Mouse (Mus musculus): ENCODE results near the gene Vps37b.

Gene Vps37b

DNA sequence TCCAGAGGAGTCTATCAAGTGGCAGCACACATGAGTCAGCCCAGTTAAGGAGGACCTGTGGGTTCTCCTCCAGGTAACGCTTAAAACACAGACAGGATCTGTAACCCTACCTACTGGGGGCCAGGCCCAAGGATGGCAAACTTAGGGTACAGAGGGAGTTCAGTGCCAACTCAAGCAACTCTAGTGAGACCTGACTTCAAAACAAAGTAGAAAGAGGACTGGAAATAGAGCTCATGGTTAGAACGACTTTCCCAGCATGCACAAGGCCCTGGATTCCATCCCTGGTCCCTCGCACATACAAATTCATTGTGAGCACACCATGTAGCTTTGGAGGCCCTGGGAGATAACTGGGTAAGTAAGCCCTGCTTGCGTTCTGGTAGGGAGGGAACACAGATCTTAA lies 61.5 kb downstream of the Vps37b start:
- CTCF ChIA-PET, result interaction anchor here in 1 of 4 experiments (1.0 kb wide), 1 partner anchor 26 kb away, joined by 3 read pairs; no protein-coding TSS in a partner anchor
- POLR2A ChIA-PET, result interaction anchor here in 1 of 4 experiments (0.8 to 1.1 kb wide), 2 partner anchors 12 to 37 kb away, joined by 3 to 4 read pairs; no protein-coding TSS in a partner anchor

DNA sequence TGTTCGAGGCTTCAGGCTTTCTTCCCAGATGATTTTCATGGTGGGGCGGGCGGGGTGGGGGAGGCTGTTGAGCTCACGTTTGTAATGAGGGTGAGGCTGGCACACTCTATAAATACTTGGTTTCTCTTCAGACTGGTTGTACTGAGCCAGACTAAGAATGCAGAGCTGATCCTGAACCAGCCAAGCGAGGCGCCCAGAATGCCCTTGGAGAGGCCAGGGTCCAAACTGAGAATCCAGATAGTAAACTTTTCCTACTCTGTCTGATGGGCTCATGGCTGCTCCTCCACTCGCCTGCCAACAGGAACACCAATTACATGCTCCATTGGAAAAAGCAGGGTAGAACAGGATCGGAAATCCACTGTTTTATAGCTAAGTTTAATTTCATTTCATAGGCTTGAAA lies 62.9 kb downstream of the Vps37b start:
- POLR2A ChIA-PET, result interaction anchor here in 1 of 4 experiments (0.9 to 1.1 kb wide), 2 partner anchors 9 to 36 kb away, joined by 3 to 4 read pairs; no protein-coding TSS in a partner anchor
- CTCF ChIA-PET, result interaction anchor here in 2 of 4 experiments (1.0 to 1.1 kb wide), 2 partner anchors 20 to 28 kb away, joined by 3 read pairs; no protein-coding TSS in a partner anchor

DNA sequence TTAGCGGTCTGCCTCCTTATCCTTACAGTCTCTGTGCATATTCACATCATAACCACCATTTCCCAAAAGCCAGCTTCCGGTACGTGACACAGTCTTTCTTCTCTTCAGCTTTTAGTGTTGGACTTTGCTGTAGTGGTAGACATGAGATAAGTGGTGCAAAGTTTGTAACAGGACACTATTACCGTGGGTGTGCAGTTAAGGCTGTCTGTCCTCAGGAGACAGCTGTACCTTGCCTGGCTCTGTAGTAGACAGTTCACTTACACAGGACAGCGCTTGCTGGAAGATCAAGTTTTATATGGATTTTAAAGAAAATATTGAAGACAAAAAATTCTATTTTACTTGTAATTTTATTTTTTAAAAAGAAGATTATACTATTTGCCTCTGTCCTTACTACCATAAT lies 63.6 kb downstream of the Vps37b start:
- POLR2A ChIA-PET, result interaction anchor here in 1 of 4 experiments (1.1 kb wide), 1 partner anchor 9 kb away, joined by 3 read pairs; no protein-coding TSS in a partner anchor
- CTCF ChIA-PET, result interaction anchor here in 1 of 4 experiments (0.8 kb wide), 1 partner anchor 12 kb away, joined by 3 read pairs; no protein-coding TSS in a partner anchor

GRCm38 (mm10) chr5:123966759-123967158 lies 65.3 kb downstream of the Vps37b start:
- ChIA-PET POLR2A (interaction anchor here in 2 of 4 experiments (0.5 to 1.3 kb wide), 4 partner anchors 11 to 399 kb away, joined by 3 to 4 read pairs (median 4); partner anchors contain the start of gene Ccdc62 (in 1 of the 2)), CTCF (no interaction called here)

- ChIA-PET POLR2A (no interaction called here), CTCF (no interaction called here)
Observed at GRCm38 (mm10) chr5:123964208-123964607, 67.9 kb downstream of the Vps37b start.

GRCm38 (mm10) chr5:123961046-123961445 lies 71.0 kb downstream of the Vps37b start:
- ChIA-PET POLR2A (interaction anchor here in 1 of 4 experiments (1.0 kb wide), 1 partner anchor 59 kb away, joined by 3 read pairs; no protein-coding TSS in a partner anchor), CTCF (interaction anchor here in 3 of 4 experiments (0.6 to 0.9 kb wide), 6 partner anchors 17 to 592 kb away, joined by 3 to 4 read pairs (median 3); no protein-coding TSS in a partner anchor)

GRCm38 (mm10) chr5:123960129-123960528 lies 71.9 kb downstream of the Vps37b start:
- POLR2A ChIA-PET, result interaction anchor here in 1 of 4 experiments (2.2 kb wide), 1 partner anchor 107 kb away, joined by 6 read pairs; no protein-coding TSS in a partner anchor
- CTCF ChIA-PET, result no interaction called here

DNA sequence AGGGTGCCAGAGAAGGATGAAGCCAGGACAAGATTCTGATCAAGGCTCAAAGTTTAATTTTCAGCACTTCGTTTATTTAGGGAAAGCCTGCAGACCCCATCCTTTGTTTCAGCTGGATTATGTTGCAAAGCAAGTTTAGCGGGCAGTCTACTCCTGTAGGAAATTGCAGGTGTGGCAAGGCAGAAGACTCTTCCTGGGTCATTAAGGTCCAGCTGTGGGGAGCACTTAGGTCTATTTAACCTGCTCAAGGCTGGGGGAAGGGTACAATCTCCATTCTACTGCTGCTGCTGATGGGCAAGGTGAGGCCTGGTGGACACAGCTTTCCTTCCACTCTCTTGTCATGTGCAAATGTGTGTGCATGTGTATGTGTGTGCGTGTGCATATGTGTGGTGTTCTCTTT lies 73.1 kb downstream of the Vps37b start:
- CTCF ChIA-PET, result interaction anchor here in 1 of 4 experiments (0.6 kb wide), 1 partner anchor 592 kb away, joined by 4 read pairs; no protein-coding TSS in a partner anchor
- POLR2A ChIA-PET, result interaction anchor here in 1 of 4 experiments (2.2 kb wide), 1 partner anchor 108 kb away, joined by 6 read pairs; no protein-coding TSS in a partner anchor

DNA sequence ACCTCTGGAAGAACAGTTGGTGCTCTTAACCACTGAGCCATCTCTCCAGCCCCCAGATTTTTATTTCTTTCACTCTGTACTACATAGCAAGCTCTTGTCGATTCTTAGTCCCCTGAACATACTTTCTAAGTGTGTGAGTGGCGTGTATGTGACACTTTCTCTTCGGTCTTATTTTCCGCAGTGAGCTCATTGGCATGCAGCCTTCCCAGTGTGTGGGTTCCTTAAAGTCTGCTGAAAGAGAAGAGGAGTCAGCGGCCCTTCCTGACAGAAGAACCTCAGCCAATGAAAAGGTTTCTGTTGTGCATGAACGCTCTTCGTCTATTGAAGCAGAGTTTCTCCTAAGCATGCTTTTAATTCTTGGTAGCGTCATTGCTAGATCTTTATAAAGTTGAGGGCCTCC lies 74.9 kb downstream of the Vps37b start:
- ChIA-PET POLR2A (interaction anchor here in 1 of 4 experiments (0.5 to 0.9 kb wide), 2 partner anchors 18 to 681 kb away, joined by 3 read pairs; no protein-coding TSS in a partner anchor), CTCF (interaction anchor here in 1 of 4 experiments (0.6 kb wide), 1 partner anchor 263 kb away, joined by 3 read pairs; no protein-coding TSS in a partner anchor)

All from embryonic stem cell, embryonic (primary cell).